Mouse (Mus musculus) hindbrain, embryonic 16.5 days (tissue): ENCODE measurements around the gene 1110051M20Rik. TPM values are rescaled to one million over a fixed set of nuclear protein-coding genes. Genes with fewer than 3 reads are reported as not detected.

Experiments
- ATAC-seq: fragments of 200-750 bp; cut with Nextera tagmentation; 2 replicates; pipeline ENCODE4 v1.8.0; 2017; ENCODE audit warnings: moderate TSS enrichment, moderate library complexity
- H3K27ac ChIP-seq: fragments of 300-500 bp; sonication (generic); 2 replicates; pipeline ENCODE4 v1.5.1; 2014; ENCODE audit warnings: low read depth, mild to moderate bottlenecking, control low read depth, low read length, moderate library complexity
- H3K27me3 ChIP-seq: fragments of 300-500 bp; sonication (generic); replicated peaks from 2 replicates; pipeline ENCODE4 v1.6.1; 2014; ENCODE audit warnings: low read length; ENCODE audit not compliant: control insufficient read depth, insufficient read depth
- H3K36me3 ChIP-seq: fragments of 300-500 bp; sonication (generic); 2 replicates; pipeline ENCODE4 v1.6.1; 2014; ENCODE audit warnings: mild to moderate bottlenecking, low read length, moderate library complexity, mixed read lengths; ENCODE audit not compliant: control insufficient read depth, insufficient read depth
- H3K4me1 ChIP-seq: fragments of 300-500 bp; sonication (generic); 2 replicates; pipeline ENCODE4 v1.6.1; 2014; ENCODE audit warnings: low read depth, low read length; ENCODE audit not compliant: control insufficient read depth, insufficient read depth
- H3K4me2 ChIP-seq: fragments of 300-500 bp; sonication (generic); 2 replicates; pipeline ENCODE4 v1.6.1; 2014; ENCODE audit warnings: mild to moderate bottlenecking, low read length, control low read depth, moderate library complexity
- H3K4me3 ChIP-seq: fragments of 300-500 bp; sonication (generic); 2 replicates; pipeline ENCODE4 v1.5.1; 2014; ENCODE audit warnings: mild to moderate bottlenecking, low read length, control low read depth, moderate library complexity
- H3K9ac ChIP-seq: fragments of 300-500 bp; sonication (generic); 2 replicates; pipeline ENCODE4 v1.6.1; 2014; ENCODE audit warnings: low read depth, mild to moderate bottlenecking, control low read depth, low read length, moderate library complexity
- H3K9me3 ChIP-seq: fragments of 300-500 bp; sonication (generic); 2 replicates; pipeline ENCODE4 v1.6.1; 2014; ENCODE audit warnings: mild to moderate bottlenecking, low read length, moderate library complexity; ENCODE audit not compliant: control insufficient read depth
- WGBS: fragments of 180-500 bp; shearing (Covaris S2); extraction: QIAGEN DNeasy Blood & Tissue Kit; methylation state at CpG from one replicate; pipeline ENCODE4 v1.1.7; 2014; 5-methylcytosine and 5-hydroxymethylcytosine counted together
- polyA plus RNA-seq: library from polyadenylated mRNA; unstranded; fragments of >200 nt; fragmentation: Nextera tagmentation; extraction: Ambion mirVana; gene quantifications from 2 replicates; pipeline ENCODE4 v1.2.1, GENCODE M21; 2015

The 1110051M20Rik gene
- polyA plus RNA-seq, 1 experiment from 2014 or later: 163 TPM

- Histone ChIP-seq H3K27me3 (no peaks in the 10 kb centered on the region), H3K36me3 (no peaks in the 10 kb centered on the region), H3K9me3 (no peaks in the 10 kb centered on the region), H3K4me2 (no peak overlapping the region), H3K4me3 (no peak overlapping the region), H3K4me1 (no peaks in the 10 kb centered on the region; the same call in 1 of the 2 replicates), H3K27ac (peak overlapping the region; percentile 34; the same call in 1 of the 2 replicates), H3K9ac (no peak overlapping the region)
- ATAC-seq: no peak
- WGBS: 93% methylated on average over 6 of the region's 6 CpGs
Measured at GRCm38 (mm10) chr2:91387287-91387958, 57.1 kb downstream of the 1110051M20Rik start.

GRCm38 (mm10) chr2:91386547-91387286 lies 57.8 kb downstream of the 1110051M20Rik start:
- Histone ChIP-seq H3K27me3 (no peaks in the 10 kb centered on the region), H3K27ac (peak overlapping the region; percentile 34; the same call in 1 of the 2 replicates), H3K36me3 (no peaks in the 10 kb centered on the region), H3K4me2 (no peak overlapping the region), H3K4me3 (no peak overlapping the region), H3K9ac (no peak overlapping the region), H3K4me1 (no peaks in the 10 kb centered on the region; the same call in 1 of the 2 replicates), H3K9me3 (no peaks in the 10 kb centered on the region)
- WGBS: 57% methylated on average over 5 of the region's 5 CpGs
- no peak for ATAC-seq

- no peaks in the 10 kb centered on the region; the same call in 1 of the 2 replicates for H3K4me1 ChIP-seq
- H3K9ac ChIP-seq: no peak overlapping the region
- no peak overlapping the region for H3K4me2 ChIP-seq
- H3K4me3 ChIP-seq: no peak overlapping the region
- no peak for ATAC-seq
- H3K36me3 ChIP-seq: no peaks in the 10 kb centered on the region
- H3K27me3 ChIP-seq: no peaks in the 10 kb centered on the region
- no peak overlapping the region for H3K27ac ChIP-seq
- 72% methylated on average over 6 of the region's 6 CpGs for WGBS
- H3K9me3 ChIP-seq: no peaks in the 10 kb centered on the region
Measured at GRCm38 (mm10) chr2:91383294-91383693, 61.2 kb downstream of the 1110051M20Rik start.

GRCm38 (mm10) chr2:91377038-91377437 lies 67.5 kb downstream of the 1110051M20Rik start:
- H3K27ac ChIP-seq: peak overlapping the region; percentile 44; the same call in 1 of the 2 replicates
- no peaks in the 10 kb centered on the region for H3K27me3 ChIP-seq
- H3K4me2 ChIP-seq: no peak overlapping the region
- H3K9ac ChIP-seq: no peak overlapping the region
- ATAC-seq: no peak
- no peak overlapping the region for H3K4me3 ChIP-seq
- no peaks in the 10 kb centered on the region for H3K9me3 ChIP-seq
- H3K4me1 ChIP-seq: no peaks in the 10 kb centered on the region
- no peaks in the 10 kb centered on the region for H3K36me3 ChIP-seq
- 41% methylated on average over 7 of the region's 7 CpGs for WGBS

GRCm38 (mm10) chr2:91370314-91370713 lies 74.2 kb downstream of the 1110051M20Rik start:
- WGBS: 83% methylated on average over 2 of the region's 2 CpGs
- Histone ChIP-seq H3K36me3 (no peaks in the 10 kb centered on the region), H3K4me3 (no peak overlapping the region), H3K27me3 (no peaks in the 10 kb centered on the region), H3K27ac (no peak overlapping the region), H3K9ac (no peak overlapping the region), H3K9me3 (no peaks in the 10 kb centered on the region), H3K4me1 (no peaks in the 10 kb centered on the region), H3K4me2 (no peak overlapping the region)
- no peak for ATAC-seq

GRCm38 (mm10) chr2:91363272-91363671 lies 81.2 kb downstream of the 1110051M20Rik start:
- H3K9me3 ChIP-seq: no peaks in the 10 kb centered on the region
- no peaks in the 10 kb centered on the region; the same call in 1 of the 2 replicates for H3K36me3 ChIP-seq
- no peak overlapping the region for H3K9ac ChIP-seq
- no peak for ATAC-seq
- H3K4me2 ChIP-seq: no peak overlapping the region
- H3K4me3 ChIP-seq: no peak overlapping the region
- no peak overlapping the region for H3K27ac ChIP-seq
- H3K27me3 ChIP-seq: no peaks in the 10 kb centered on the region
- WGBS: 100% methylated on average over 2 of the region's 2 CpGs
- H3K4me1 ChIP-seq: no peaks in the 10 kb centered on the region; the same call in none of the 2 replicates

GRCm38 (mm10) chr2:91361068-91361528 lies 83.4 kb downstream of the 1110051M20Rik start:
- Histone ChIP-seq H3K36me3 (no peaks in the 10 kb centered on the region; the same call in 1 of the 2 replicates), H3K4me2 (no peak overlapping the region), H3K9me3 (no peaks in the 10 kb centered on the region), H3K4me3 (no peak overlapping the region), H3K9ac (no peak overlapping the region), H3K27me3 (no peaks in the 10 kb centered on the region), H3K4me1 (no peaks in the 10 kb centered on the region; the same call in none of the 2 replicates), H3K27ac (no peak overlapping the region)
- no peak for ATAC-seq
- 34% methylated on average over 4 of the region's 4 CpGs for WGBS

- H3K4me2 ChIP-seq: no peak overlapping the region
- WGBS: 90% methylated on average over 3 of the region's 3 CpGs
- ATAC-seq: no peak
Measured at GRCm38 (mm10) chr2:91355767-91356166, 88.7 kb downstream of the 1110051M20Rik start.

GRCm38 (mm10) chr2:91354727-91355403 lies 89.6 kb downstream of the 1110051M20Rik start:
- H3K4me2 ChIP-seq: no peak overlapping the region
- no peak overlapping the region for H3K27ac ChIP-seq
- 78% methylated on average over 6 of the region's 6 CpGs for WGBS
- no peaks in the 10 kb centered on the region for H3K4me1 ChIP-seq
- H3K9me3 ChIP-seq: no peaks in the 10 kb centered on the region
- no peak overlapping the region for H3K9ac ChIP-seq
- H3K27me3 ChIP-seq: no peaks in the 10 kb centered on the region
- H3K36me3 ChIP-seq: no peaks in the 10 kb centered on the region
- no peak overlapping the region for H3K4me3 ChIP-seq
- ATAC-seq: no peak

More at GRCm38 (mm10) chr2:91355767-91356166, 88.7 kb downstream of the 1110051M20Rik start:
- no peaks in the 10 kb centered on the region; the same call in 1 of the 2 replicates for H3K4me1 ChIP-seq
- H3K27ac ChIP-seq: no peak overlapping the region
- no peak overlapping the region for H3K4me3 ChIP-seq
- H3K9me3 ChIP-seq: no peaks in the 10 kb centered on the region
- H3K9ac ChIP-seq: no peak overlapping the region
- no peaks in the 10 kb centered on the region for H3K27me3 ChIP-seq
- H3K36me3 ChIP-seq: no peaks in the 10 kb centered on the region
